Mouse (Mus musculus) lung, postnatal 25 days (tissue): ENCODE data around the gene Psmb11.

Experiments
- DNase-seq: peaks from one replicate; pipeline ENCODE4 v3.0.0; 2022; ENCODE audit warnings: low spot score

Psmb11 gene

GRCm38 (mm10) chr14:54621133-54621532, at the start of gene Psmb11:
TSS of gene Psmb11 (plus strand) at chr14:54621433.
- no peak for DNase-seq

GRCm38 (mm10) chr14:54572122-54572521, 49.1 kb upstream of the Psmb11 start:
- no peak for DNase-seq

GRCm38 (mm10) chr14:54572790-54573736, 48.2 kb upstream of the Psmb11 start:
- DNase-seq, result peak; percentile 68

DNA sequence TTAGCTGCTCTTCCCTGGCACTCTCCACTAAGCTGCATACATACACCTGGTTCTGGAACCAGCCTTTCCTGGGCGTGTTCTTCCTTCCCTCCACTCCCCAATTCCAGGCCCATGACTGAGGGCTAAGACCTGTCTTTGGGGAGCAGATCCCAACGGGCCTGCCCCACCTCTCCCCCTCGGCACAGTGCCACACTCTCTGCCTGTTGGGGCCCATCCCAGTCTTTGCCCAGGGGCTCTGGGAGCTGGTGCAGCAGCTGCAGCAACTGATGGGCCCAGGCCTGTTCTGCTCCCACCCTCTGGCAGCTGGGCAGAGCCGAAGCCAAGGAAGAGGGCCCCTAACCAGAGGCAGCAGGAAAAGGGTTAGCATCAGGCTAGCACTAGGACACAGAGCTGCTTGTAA, 47.0 kb upstream of the Psmb11 start:
- DNase-seq, result no peak

DNA sequence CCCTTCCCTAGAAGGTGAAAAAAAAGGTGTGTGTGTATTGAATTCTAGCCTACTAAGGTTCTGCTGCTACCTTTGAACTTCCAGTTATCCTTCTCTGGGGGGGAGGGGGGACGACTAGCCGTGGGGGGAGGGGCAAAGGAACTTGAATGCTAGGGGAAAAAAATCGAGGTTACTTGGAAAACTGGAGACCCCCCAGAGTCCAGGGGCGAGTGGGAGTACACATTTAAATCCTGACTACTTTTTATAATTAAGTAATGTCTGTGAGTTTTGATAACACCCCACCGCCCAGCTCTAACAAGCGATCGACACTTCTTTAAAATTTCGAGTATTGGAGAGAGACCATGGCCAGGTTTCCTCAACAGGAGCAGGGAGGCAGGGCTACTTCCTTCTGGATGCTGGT, 46.2 kb upstream of the Psmb11 start:
- no peak for DNase-seq

- peak; percentile 80 for DNase-seq
Measured at GRCm38 (mm10) chr14:54575631-54576030, 45.6 kb upstream of the Psmb11 start.

DNA sequence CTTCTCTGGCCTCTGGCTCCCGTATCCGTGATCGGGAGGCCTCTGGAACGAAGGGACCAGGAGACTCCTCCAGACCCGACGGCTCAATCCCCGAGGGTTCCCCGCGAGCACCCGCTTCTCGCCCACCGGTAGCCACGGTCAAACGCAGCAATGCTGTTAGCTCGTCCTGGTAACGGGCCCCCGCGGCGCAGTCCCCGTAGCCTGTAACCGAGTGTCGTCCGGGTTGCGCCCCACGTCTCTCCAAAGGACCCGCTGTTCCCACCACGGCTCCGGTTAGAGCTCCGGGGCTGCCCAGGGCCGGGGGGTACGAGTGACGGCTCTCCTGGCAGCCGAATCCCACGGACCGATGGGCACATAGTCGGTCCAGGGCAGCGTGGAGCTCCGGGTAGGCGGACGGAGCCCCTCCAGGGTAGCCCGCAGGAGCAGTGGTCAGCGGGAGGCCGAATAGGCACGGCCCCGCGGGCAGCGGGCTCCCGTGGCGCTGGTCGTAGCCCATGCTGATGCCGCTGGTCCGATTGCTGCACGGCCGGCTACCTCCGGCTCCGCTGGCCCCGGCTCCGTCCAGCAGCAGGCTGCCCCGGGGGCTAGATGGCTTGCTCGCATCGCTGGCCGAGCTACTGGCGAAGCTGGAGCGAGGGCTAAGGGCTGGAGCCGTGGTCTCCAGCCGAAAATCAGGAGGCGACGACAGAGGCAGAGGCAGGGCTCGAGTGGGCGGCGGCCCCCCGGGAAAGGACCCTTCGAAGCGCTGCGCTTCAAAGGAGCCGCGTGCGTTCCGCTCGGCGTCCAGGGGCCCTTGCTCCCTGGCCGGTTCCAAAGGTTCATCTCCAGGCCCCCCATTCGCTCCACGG, 44.8 kb upstream of the Psmb11 start:
- DNase-seq, result no peak

DNA sequence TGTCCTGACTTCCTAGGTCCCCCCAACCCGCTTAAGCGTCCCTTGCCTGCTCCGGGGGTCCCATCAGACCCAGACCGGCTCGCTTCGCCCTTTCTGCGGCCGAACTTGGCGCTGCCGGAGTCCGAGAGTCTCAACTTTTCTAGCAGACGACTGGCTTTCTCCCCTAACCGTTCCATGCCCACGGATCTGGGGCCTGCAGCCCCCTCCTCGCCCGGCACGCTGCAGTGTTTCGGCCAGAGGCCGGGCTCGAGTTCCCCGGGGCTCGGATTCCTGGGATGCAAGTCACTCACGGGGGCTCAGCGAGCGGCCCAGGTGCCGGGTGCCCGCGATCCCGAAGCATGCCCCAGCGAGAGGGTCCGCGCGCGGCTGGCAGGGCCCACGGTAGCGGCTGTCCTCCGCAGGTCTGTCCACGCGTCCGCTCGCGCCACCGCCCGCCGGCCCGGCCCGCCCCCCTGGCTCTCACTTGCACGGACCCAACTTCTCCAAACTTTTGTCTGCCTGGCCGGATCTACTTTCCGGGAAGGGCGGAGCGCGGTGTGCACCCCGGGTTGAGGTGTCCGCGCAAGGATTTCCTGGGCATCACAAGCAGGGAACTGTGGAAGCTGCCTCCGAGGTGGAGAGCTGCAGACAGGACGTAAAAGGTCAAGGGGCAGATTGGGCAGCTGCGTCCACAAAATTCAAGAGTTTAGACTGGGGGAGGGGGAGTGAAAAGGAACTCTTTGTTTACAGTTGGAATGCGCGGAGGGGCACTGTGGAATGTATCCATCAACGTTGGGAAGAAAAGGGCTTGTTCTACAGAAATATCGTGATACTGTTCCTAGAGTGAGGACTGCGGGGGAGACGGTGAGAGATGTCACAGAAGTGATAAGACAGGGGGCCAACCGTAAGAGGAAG, 43.9 kb upstream of the Psmb11 start, which contains the start of gene Ajuba:
Ajuba (minus strand) TSS at position 470 of the 894 bp plus-strand sequence.
- DNase-seq, result peak; percentile 93

DNA sequence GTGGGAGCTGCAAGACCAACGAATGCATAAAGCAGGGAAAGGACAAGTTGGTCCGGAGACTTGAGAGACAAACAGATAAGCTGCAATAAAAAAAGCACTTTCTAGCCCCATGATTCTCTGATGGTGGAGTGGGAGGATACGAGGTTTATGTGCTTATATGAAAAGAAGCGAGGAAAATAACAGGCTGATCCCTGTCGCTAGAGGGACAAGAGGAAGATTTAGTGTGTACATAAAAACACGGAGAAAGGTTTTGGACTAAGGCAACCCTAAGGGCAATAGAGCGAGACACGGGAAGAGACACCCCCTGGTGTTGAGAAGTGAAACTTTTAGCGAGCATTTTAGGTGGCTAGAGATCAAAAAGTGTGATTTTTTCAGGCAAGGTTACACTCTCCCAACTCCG, 43.2 kb upstream of the Psmb11 start:
- peak; percentile 59 for DNase-seq

DNA sequence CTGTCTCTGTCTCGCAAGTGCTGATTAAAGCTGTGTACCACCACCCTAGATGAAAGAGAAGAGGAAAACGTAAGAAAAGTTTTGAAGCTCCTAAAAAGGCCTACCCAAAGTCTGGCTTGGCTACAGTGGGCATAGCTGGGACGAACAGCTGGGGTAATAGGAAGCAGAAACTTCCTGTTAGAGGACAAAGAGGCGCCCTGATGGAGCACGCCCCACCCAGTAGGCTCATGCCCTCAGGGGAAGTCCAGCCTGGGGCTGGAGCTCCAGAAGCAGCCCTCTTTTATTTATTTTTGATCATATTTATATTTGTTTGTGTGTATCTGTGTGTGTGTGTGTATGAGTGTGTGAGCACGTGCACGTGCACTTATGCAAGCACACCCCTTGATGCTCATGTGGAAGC, 41.6 kb upstream of the Psmb11 start:
- no peak for DNase-seq

DNA sequence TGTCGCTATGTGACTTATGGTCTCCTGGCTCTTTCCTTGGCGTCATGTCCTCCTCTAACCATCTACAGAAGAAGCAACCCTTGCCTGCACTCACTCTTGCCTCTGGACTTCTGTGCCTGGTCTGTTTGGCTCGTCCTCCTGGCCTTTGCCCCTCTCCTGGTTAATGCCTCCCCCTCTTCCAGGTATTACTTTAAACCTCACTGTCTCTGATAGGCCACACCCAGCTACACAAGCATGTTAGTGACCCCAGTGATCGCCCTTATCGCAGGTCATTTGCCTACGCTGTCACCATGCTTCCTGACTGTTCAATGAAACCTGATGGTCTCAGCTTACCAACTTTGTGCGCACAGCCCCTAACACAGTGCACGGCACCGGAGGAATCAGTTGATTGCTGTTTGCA, 38.7 kb upstream of the Psmb11 start:
- no peak for DNase-seq

GRCm38 (mm10) chr14:54583681-54584338, 37.4 kb upstream of the Psmb11 start:
- DNase-seq, result peak; percentile 73

GRCm38 (mm10) chr14:54591056-54591455, 30.2 kb upstream of the Psmb11 start:
- no peak for DNase-seq

- DNase-seq, result no peak
Measured at GRCm38 (mm10) chr14:54592319-54592934, 28.8 kb upstream of the Psmb11 start.

DNA sequence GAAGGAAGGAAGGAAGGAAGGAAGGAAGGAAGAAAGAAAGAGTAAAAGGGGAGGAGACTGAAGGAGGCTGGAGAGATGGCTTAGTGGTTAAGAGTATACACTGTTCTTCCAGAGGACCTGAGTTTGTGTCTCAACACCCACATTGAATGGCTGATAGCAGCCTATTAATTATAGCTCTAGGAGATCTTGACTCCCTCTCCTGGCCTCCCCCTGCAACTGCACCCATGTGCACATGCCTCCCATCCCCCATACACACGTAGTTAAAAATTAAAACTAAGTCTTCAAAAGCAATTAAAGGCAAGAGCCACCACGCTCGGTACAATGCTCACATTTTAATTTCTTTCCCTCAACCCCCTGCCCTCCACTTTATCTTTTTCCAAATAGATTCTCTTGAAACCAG, 27.2 kb upstream of the Psmb11 start:
- no peak for DNase-seq

GRCm38 (mm10) chr14:54594631-54595414, 26.4 kb upstream of the Psmb11 start:
- no peak for DNase-seq

- no peak for DNase-seq
Measured at GRCm38 (mm10) chr14:54597084-54597483, 24.1 kb upstream of the Psmb11 start.

DNA sequence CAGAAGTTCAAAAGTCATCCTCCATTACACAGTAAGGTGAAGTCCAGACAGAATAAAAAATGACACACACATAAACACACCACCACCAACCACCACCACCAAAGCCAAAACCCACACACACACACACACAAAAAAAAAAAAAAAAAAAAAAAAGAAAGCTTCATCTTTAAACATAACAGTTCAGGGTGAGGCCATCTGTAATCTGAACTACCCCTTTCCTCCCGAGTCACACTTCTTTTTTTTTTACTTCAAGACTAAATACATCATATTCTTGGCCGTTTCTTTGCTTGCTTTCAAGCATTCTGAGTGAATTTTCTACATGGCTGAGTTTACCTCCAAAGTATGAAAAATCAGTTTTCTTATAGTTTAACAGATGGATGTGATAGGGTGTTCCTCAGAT, 19.6 kb upstream of the Psmb11 start:
- no peak for DNase-seq

DNA sequence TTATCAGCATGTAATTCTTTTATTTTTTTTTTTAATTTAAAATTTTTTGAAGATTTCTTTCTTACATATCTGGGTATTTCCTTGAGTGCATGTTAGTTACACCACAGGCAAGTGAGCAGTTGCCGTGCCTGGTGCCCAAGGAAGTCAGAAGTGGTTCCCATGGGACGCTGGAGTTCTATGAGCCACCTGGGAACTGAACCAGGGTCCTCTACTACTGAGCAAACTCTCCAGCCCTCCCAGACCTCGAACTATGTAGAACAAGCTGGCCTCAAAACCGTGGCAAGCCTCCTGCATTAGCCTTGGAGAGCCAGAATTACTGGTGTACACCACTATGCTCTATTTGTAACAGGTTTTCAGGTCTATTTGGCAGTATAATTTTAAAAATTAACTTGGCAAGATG, 18.6 kb upstream of the Psmb11 start:
- DNase-seq, result no peak
